11 mouse cellular contexts compared by ENCODE assay signal in genomic region chr11:77507426-77507825, GRCm38 (mm10). TPM values are rescaled to one million over a fixed set of nuclear protein-coding genes. Genes with fewer than 3 reads are reported as not detected.
A peak's percentile ranks its signal among the peaks of the same experiment; 100 is the strongest.
DNase-seq lines count a peak whose midpoint lies in the region; ATAC-seq and TF ChIP-seq lines count a peak whose summit lies in the region.
"Had no signal": no experiment of that assay in that cellular context is flagged by ENCODE, and none has a peak within 500 bp of the region (broad histone marks: within the 10 kb centered on the region; RNA-seq: fewer than 3 reads in every experiment).

No protein-coding gene starts in this region.

- no peak for DNase-seq in right cerebral cortex, postnatal 36 days (ENCODE audit: low spot score in 2 of 2)
- DNase-seq in lung, postnatal 14 days = no peak

- no peak for TF ChIP-seq POLR2A in myocyte (IDR thresholded peaks at IDR 0.05; ENCODE audit: insufficient read length, low read depth)

- peak overlapping the region; percentile 80 for H3K4me2 ChIP-seq in heart, embryonic 11.5 days
- no peak overlapping the region for H3K4me2 ChIP-seq in heart, embryonic 12.5 days
- no peak overlapping the region for H3K4me2 ChIP-seq in neural tube, embryonic 14.5 days (ENCODE audit: low read depth, low read length)
- H3K4me2 ChIP-seq in neural tube, embryonic 15.5 days = no peak overlapping the region
- no peak overlapping the region for H3K4me2 ChIP-seq in hindbrain, embryonic 15.5 days
- H3K4me2 ChIP-seq in myocyte (ENCODE audit: low read depth) = no peak overlapping the region

- no peak overlapping the region for H3K4me3 ChIP-seq in heart, embryonic 11.5 days (ENCODE audit: low read depth, low read length)
- no peak overlapping the region for H3K4me3 ChIP-seq in heart, embryonic 12.5 days
- no peak overlapping the region for H3K4me3 ChIP-seq in neural tube, embryonic 14.5 days (ENCODE audit: low read depth, low read length)
- H3K4me3 ChIP-seq in neural tube, embryonic 15.5 days (replicated peaks) = no peak overlapping the region
- no peak overlapping the region for H3K4me3 ChIP-seq in hindbrain, embryonic 15.5 days
- no peak overlapping the region for H3K4me3 ChIP-seq in myocyte

- no peaks in the 10 kb centered on the region for H3K79me2 ChIP-seq in myocyte (ENCODE audit: control insufficient read depth, insufficient read depth)

- 76% methylated on average over 4 of the region's 4 CpGs for WGBS in heart, embryonic 11.5 days (ENCODE audit: insufficient replicate concordance)
- 69% methylated on average over 4 of the region's 4 CpGs for WGBS in heart, embryonic 12.5 days
- 77% methylated on average over 4 of the region's 4 CpGs for WGBS in neural tube, embryonic 14.5 days
- WGBS in neural tube, embryonic 15.5 days = 74% methylated on average over 4 of the region's 4 CpGs
- WGBS in hindbrain, embryonic 15.5 days = 79% methylated on average over 4 of the region's 4 CpGs

- H3K27me3 ChIP-seq in heart, embryonic 11.5 days (ENCODE audit: control insufficient read depth, insufficient read depth, low read length) = no peaks in the 10 kb centered on the region
- no peaks in the 10 kb centered on the region for H3K27me3 ChIP-seq in heart, embryonic 12.5 days (replicated peaks)
- no peaks in the 10 kb centered on the region for H3K27me3 ChIP-seq in neural tube, embryonic 14.5 days (ENCODE audit: control insufficient read depth, insufficient read depth, low read length)
- H3K27me3 ChIP-seq in neural tube, embryonic 15.5 days (replicated peaks) = no peaks in the 10 kb centered on the region
- no peaks in the 10 kb centered on the region for H3K27me3 ChIP-seq in hindbrain, embryonic 15.5 days
- H3K27me3 ChIP-seq in myocyte (ENCODE audit: control insufficient read depth, insufficient read depth, insufficient read length) = no peaks in the 10 kb centered on the region

- H3K9ac ChIP-seq in heart, embryonic 11.5 days (ENCODE audit: low read depth, low read length) = peak overlapping the region; percentile 49; the same call in 1 of the 2 replicates
- H3K9ac ChIP-seq in heart, embryonic 12.5 days = no peak overlapping the region
- H3K9ac ChIP-seq in neural tube, embryonic 14.5 days (replicated peaks; ENCODE audit: low read depth, low read length) = no peak overlapping the region
- no peak overlapping the region for H3K9ac ChIP-seq in neural tube, embryonic 15.5 days (replicated peaks)
- H3K9ac ChIP-seq in hindbrain, embryonic 15.5 days = no peak overlapping the region

- H3K4me1 ChIP-seq in heart, embryonic 11.5 days (ENCODE audit: control insufficient read depth, insufficient read depth, low read length) = peaks cover 16% of the 10 kb centered on the region
- H3K4me1 ChIP-seq in heart, embryonic 12.5 days (replicated peaks) = peaks cover 23% of the 10 kb centered on the region
- H3K4me1 ChIP-seq in neural tube, embryonic 14.5 days (ENCODE audit: control insufficient read depth, insufficient read depth, low read length) = 0 out of 2 replicates have a peak, but pooled peaks cover 4% of the 10 kb centered on the region
- peaks cover 12% of the 10 kb centered on the region for H3K4me1 ChIP-seq in neural tube, embryonic 15.5 days
- peaks cover 11% of the 10 kb centered on the region for H3K4me1 ChIP-seq in hindbrain, embryonic 15.5 days (replicated peaks)

- no peak overlapping the region for H3K27ac ChIP-seq in heart, embryonic 11.5 days (ENCODE audit: low read depth, low read length)
- no peak overlapping the region for H3K27ac ChIP-seq in heart, embryonic 12.5 days (ENCODE audit: poor library complexity, severe bottlenecking)
- no peak overlapping the region for H3K27ac ChIP-seq in neural tube, embryonic 14.5 days (ENCODE audit: low read depth, low read length)
- no peak overlapping the region for H3K27ac ChIP-seq in neural tube, embryonic 15.5 days (replicated peaks)
- no peak overlapping the region for H3K27ac ChIP-seq in hindbrain, embryonic 15.5 days (replicated peaks)
- H3K27ac ChIP-seq: macrophage had no signal

- H3K9me3 ChIP-seq in heart, embryonic 11.5 days (replicated peaks; ENCODE audit: control insufficient read depth, low read length) = no peaks in the 10 kb centered on the region
- no peaks in the 10 kb centered on the region for H3K9me3 ChIP-seq in heart, embryonic 12.5 days (replicated peaks)
- no peaks in the 10 kb centered on the region for H3K9me3 ChIP-seq in neural tube, embryonic 14.5 days (ENCODE audit: control insufficient read depth, low read length)
- H3K9me3 ChIP-seq in neural tube, embryonic 15.5 days (replicated peaks) = no peaks in the 10 kb centered on the region
- H3K9me3 ChIP-seq in hindbrain, embryonic 15.5 days = no peaks in the 10 kb centered on the region

- H3K36me3 ChIP-seq in heart, embryonic 11.5 days (ENCODE audit: control insufficient read depth, insufficient read depth, low read length) = peaks cover 37% of the 10 kb centered on the region
- peaks cover 62% of the 10 kb centered on the region for H3K36me3 ChIP-seq in heart, embryonic 12.5 days
- H3K36me3 ChIP-seq in neural tube, embryonic 14.5 days (ENCODE audit: control insufficient read depth, insufficient read depth, low read length) = peaks cover 52% of the 10 kb centered on the region
- peaks cover 49% of the 10 kb centered on the region for H3K36me3 ChIP-seq in neural tube, embryonic 15.5 days
- H3K36me3 ChIP-seq in hindbrain, embryonic 15.5 days = peaks cover 47% of the 10 kb centered on the region
- peaks cover 16% of the 10 kb centered on the region for H3K36me3 ChIP-seq in myocyte (ENCODE audit: control insufficient read depth, insufficient read depth)

- H3ac ChIP-seq in myocyte (ENCODE audit: control insufficient read depth, insufficient read length) = no peak overlapping the region

- no peak for ATAC-seq in heart, embryonic 11.5 days (replicated peaks; ENCODE audit: insufficient number of reproducible peaks, low FRiP score, low TSS enrichment)
- no peak for ATAC-seq in heart, embryonic 12.5 days (ENCODE audit: insufficient number of reproducible peaks, low FRiP score)
- ATAC-seq in neural tube, embryonic 14.5 days (ENCODE audit: low read depth) = peak; percentile 31; the same call in 1 of the 2 replicates
- no peak for ATAC-seq in neural tube, embryonic 15.5 days (ENCODE audit: low FRiP score)
- ATAC-seq in hindbrain, embryonic 15.5 days (ENCODE audit: low FRiP score, low read depth) = peak; percentile 32; the same call in 1 of the 2 replicates

TF ChIP-seq in myocyte, 11 proteins besides CTCF, POLR2A, EP300 and RAD21:
- TF ChIP-seq POLR2AphosphoS2 (IDR thresholded peaks at IDR 0.05; ENCODE audit: insufficient read length, low read depth) = peak; percentile 20
- TF ChIP-seq MYOG (IDR thresholded peaks at IDR 0.05; ENCODE audit: control insufficient read depth in 1 of 3, insufficient read depth in 1 of 3, insufficient read length in 2 of 3, low read depth in 2 of 3) = no peak
TF ChIP-seq in myocyte: peak in this region for 1.

RNA-seq across cellular contexts. Expression of gene Abhd15, which starts 7.5 kb away (rescaled TPM):
- polyA plus RNA-seq in heart, embryonic 11.5 days (2014; fragmentation: Nextera tagmentation; extraction: Ambion mirVana) = 0.82 and 1.5 TPM in 2 replicates
- 0.72 and 1.4 TPM in 2 replicates for polyA plus RNA-seq in heart, embryonic 12.5 days (2016; fragmentation: Nextera tagmentation; extraction: Ambion mirVana)
- polyA plus RNA-seq in neural tube, embryonic 14.5 days (2014; fragmentation: Nextera tagmentation; extraction: Ambion mirVana) = 1.5 and 1.8 TPM in 2 replicates
- polyA plus RNA-seq in neural tube, embryonic 15.5 days (2015; fragmentation: Nextera tagmentation; extraction: Ambion mirVana) = 2.1 and 3.4 TPM in 2 replicates
- 2.7 TPM in 2 replicates for polyA plus RNA-seq in hindbrain, embryonic 15.5 days (2015; fragmentation: Nextera tagmentation; extraction: Ambion mirVana)
- polyA plus RNA-seq in myocyte (2012; fragmentation: generic; extraction: Trizol) = 1.4 TPM

RNA-seq across cellular contexts. Expression of gene Trp53i13, which starts 8.4 kb away (rescaled TPM):
- 23.0 and 24.8 TPM in 2 replicates for polyA plus RNA-seq in heart, embryonic 11.5 days (2014; fragmentation: Nextera tagmentation; extraction: Ambion mirVana)
- polyA plus RNA-seq in heart, embryonic 12.5 days (2016; fragmentation: Nextera tagmentation; extraction: Ambion mirVana) = 29.4 and 30.2 TPM in 2 replicates
- 10.6 and 12.8 TPM in 2 replicates for polyA plus RNA-seq in neural tube, embryonic 14.5 days (2014; fragmentation: Nextera tagmentation; extraction: Ambion mirVana)
- 15.3 and 20.3 TPM in 2 replicates for polyA plus RNA-seq in neural tube, embryonic 15.5 days (2015; fragmentation: Nextera tagmentation; extraction: Ambion mirVana)
- polyA plus RNA-seq in hindbrain, embryonic 15.5 days (2015; fragmentation: Nextera tagmentation; extraction: Ambion mirVana) = 16.8 and 19.6 TPM in 2 replicates
- polyA plus RNA-seq in myocyte (2012; fragmentation: generic; extraction: Trizol) = 23.7 TPM

RNA-seq across cellular contexts. Expression of gene Gm10392, which starts 11.6 kb away (rescaled TPM):
- polyA plus RNA-seq in heart, embryonic 11.5 days (2014; fragmentation: Nextera tagmentation; extraction: Ambion mirVana) = 0.13 TPM in 1 of 2 replicates, not detected in the other
- not detected in 2 replicates for polyA plus RNA-seq in heart, embryonic 12.5 days (2016; fragmentation: Nextera tagmentation; extraction: Ambion mirVana)
- polyA plus RNA-seq in neural tube, embryonic 14.5 days (2014; fragmentation: Nextera tagmentation; extraction: Ambion mirVana) = not detected in 2 replicates
- 0.15 and 0.40 TPM in 2 replicates for polyA plus RNA-seq in neural tube, embryonic 15.5 days (2015; fragmentation: Nextera tagmentation; extraction: Ambion mirVana)
- polyA plus RNA-seq in hindbrain, embryonic 15.5 days (2015; fragmentation: Nextera tagmentation; extraction: Ambion mirVana) = 0.12 and 0.16 TPM in 2 replicates
- not detected for polyA plus RNA-seq in myocyte (2012; fragmentation: generic; extraction: Trizol)
- polyA plus RNA-seq: kidney, embryonic 14.5 days; liver, adult 2 months; macrophage had no signal

RNA-seq across cellular contexts. Expression of gene Git1, which starts 14.1 kb away (rescaled TPM):
- 13.3 and 15.1 TPM in 2 replicates for polyA plus RNA-seq in heart, embryonic 11.5 days (2014; fragmentation: Nextera tagmentation; extraction: Ambion mirVana)
- polyA plus RNA-seq in heart, embryonic 12.5 days (2016; fragmentation: Nextera tagmentation; extraction: Ambion mirVana) = 9.3 and 10.2 TPM in 2 replicates
- polyA plus RNA-seq in neural tube, embryonic 14.5 days (2014; fragmentation: Nextera tagmentation; extraction: Ambion mirVana) = 20.3 and 21.6 TPM in 2 replicates
- 13.9 and 14.0 TPM in 2 replicates for polyA plus RNA-seq in neural tube, embryonic 15.5 days (2015; fragmentation: Nextera tagmentation; extraction: Ambion mirVana)
- 16.4 and 18.1 TPM in 2 replicates for polyA plus RNA-seq in hindbrain, embryonic 15.5 days (2015; fragmentation: Nextera tagmentation; extraction: Ambion mirVana)
- 53.9 TPM for polyA plus RNA-seq in myocyte (2012; fragmentation: generic; extraction: Trizol)

RNA-seq across cellular contexts. Expression of gene Ankrd13b, which starts 17.9 kb away (rescaled TPM):
- 3.0 and 3.4 TPM in 2 replicates for polyA plus RNA-seq in heart, embryonic 11.5 days (2014; fragmentation: Nextera tagmentation; extraction: Ambion mirVana)
- polyA plus RNA-seq in heart, embryonic 12.5 days (2016; fragmentation: Nextera tagmentation; extraction: Ambion mirVana) = 3.7 and 4.8 TPM in 2 replicates
- 38.2 and 47.7 TPM in 2 replicates for polyA plus RNA-seq in neural tube, embryonic 14.5 days (2014; fragmentation: Nextera tagmentation; extraction: Ambion mirVana)
- polyA plus RNA-seq in neural tube, embryonic 15.5 days (2015; fragmentation: Nextera tagmentation; extraction: Ambion mirVana) = 31.5 and 41.3 TPM in 2 replicates
- 36.6 and 50.7 TPM in 2 replicates for polyA plus RNA-seq in hindbrain, embryonic 15.5 days (2015; fragmentation: Nextera tagmentation; extraction: Ambion mirVana)
- 46.0 TPM for polyA plus RNA-seq in myocyte (2012; fragmentation: generic; extraction: Trizol)

Comparison
In these comparisons a context has a peak if more than half of its experiments do, and no peak if none do; other contexts are left out.
1. ATAC-seq: peak in neural tube, embryonic 14.5 days (single experiment) and hindbrain, embryonic 15.5 days (single experiment); none in heart, embryonic 11.5 days (single experiment), heart, embryonic 12.5 days (single experiment) and neural tube, embryonic 15.5 days (single experiment).